Mouse (Mus musculus): ENCODE data around the gene Dnmt3a.
A peak's percentile ranks its signal among the peaks of the same experiment; 100 is the strongest.

DNA sequence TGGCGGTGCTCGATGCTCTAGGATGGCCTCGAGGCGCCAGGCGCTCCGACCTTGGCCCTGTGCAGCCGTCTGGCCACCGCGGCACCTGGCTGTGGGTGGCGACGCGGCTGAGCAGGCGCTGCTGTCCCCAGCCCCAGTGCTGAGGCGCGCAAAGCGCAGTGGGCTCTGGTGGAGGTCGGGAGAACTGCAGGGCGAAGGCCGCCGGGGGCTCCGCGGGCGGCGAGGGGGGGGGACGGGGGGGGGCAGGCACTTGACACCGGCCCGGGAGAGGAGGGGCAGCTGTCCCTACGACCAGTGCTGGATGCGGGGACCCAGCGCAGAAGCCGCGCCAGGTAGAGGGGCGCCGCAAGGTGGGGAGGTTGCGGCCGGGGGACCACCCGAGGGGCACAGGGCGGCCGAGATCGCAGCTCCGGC, 471 bp downstream of the Dnmt3a start:
- TF ChIP-seq POLR2AphosphoS2 (IDR thresholded peaks at IDR 0.05; ENCODE audit: low read depth, low read length), result no peak
- peak in 1 of 2 experiments; percentile 74; a peak in 2 of 4 replicates for TF ChIP-seq CTCF (conservative IDR thresholded peaks at IDR 0.05 in 1 of 2, IDR thresholded peaks at IDR 0.05 in 1 of 2; ENCODE audit: low read depth in 2 of 2, low read length in 2 of 2)
- no peak for TF ChIP-seq POLR2A (IDR thresholded peaks at IDR 0.05; ENCODE audit: low read depth, low read length)

Measured in CH12.LX (cell line).